Mouse (Mus musculus): ENCODE results near the gene Capn6.

- no peak for TF ChIP-seq CTCF (IDR thresholded peaks at IDR 0.05)
- no peak for TF ChIP-seq EP300 (IDR thresholded peaks at IDR 0.05)
Measured at GRCm38 (mm10) chrX:143849969-143850368, 22.8 kb upstream of the Capn6 start.
